Mouse (Mus musculus): Measurements from ENCODE around the gene Otub1. TPM values are rescaled to one million over a fixed set of nuclear protein-coding genes. Genes with fewer than 3 reads are reported as not detected.

Otub1 gene
- polyA plus RNA-seq, 1 experiment = 176 TPM

DNA sequence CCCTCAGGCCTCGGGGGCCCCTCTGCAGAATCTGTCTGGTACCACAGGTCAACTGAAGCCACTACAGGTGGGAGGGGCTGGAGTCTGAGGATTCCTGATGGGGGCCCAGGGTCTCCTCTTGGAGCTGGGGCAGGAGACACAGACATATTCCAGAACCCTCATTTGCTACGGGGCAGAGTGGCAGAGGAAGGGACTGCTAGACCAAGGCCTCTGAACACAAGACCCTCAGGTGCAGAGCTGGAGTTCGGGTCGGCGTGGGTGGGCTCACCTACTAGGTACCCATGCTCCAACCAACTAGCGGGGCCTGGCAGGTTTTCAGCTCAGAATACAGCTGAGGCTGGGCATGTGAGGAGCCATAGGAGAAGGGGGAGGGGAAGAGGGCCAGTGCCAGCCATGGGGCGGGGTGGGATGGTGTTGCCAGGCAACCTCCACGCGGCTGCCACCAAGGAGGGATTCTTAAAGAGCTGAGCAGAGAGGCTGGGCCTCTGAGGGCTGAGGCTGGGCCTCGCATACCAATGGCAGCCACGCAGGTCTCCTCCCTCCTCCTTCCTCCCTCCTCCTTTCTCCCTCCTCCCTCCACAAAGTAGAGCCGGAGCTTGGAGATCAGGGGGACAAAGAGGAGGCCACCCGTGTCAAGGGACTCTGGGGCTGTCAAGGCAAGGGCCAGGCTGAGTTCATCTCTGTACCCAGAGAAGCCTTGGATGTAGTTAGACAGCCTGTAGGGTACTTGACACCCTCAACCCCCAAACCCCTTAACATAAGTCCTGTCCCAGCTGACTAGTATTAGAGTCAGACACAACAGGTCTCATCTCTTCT lies 33.9 kb downstream of the Otub1 start:
- Histone ChIP-seq H3K27ac (ENCODE audit: control insufficient read depth, insufficient read depth, low read length) (no peak overlapping the region), H3K4me3 (ENCODE audit: control insufficient read depth, insufficient read depth, low read length) (no peak overlapping the region), H3K27me3 (ENCODE audit: control insufficient read depth, insufficient read depth, low read length) (no peaks in the 10 kb centered on the region; the same call in 1 of the 2 replicates), H3K36me3 (ENCODE audit: control insufficient read depth, insufficient read depth, low read length) (no peaks in the 10 kb centered on the region), H3K4me1 (replicated peaks; ENCODE audit: control insufficient read depth, insufficient read depth, low read length) (peaks cover 3% of the 10 kb centered on the region; the same call in 1 of the 2 replicates)
- WGBS = 67% methylated on average over 13 of the region's 13 CpGs
- TF ChIP-seq CTCF (IDR thresholded peaks at IDR 0.05; ENCODE audit: borderline replicate concordance, control insufficient read depth, extremely low read depth, insufficient read depth, low read length, poor library complexity) = no peak
- TF ChIP-seq POLR2A (IDR thresholded peaks at IDR 0.05; ENCODE audit: control insufficient read depth, extremely low read depth, insufficient read depth, low read length, poor library complexity) = no peak
- no peak for DNase-seq

GRCm38 (mm10) chr19:7171447-7171846 lies 34.7 kb downstream of the Otub1 start:
- WGBS = 72% methylated on average over 8 of the region's 8 CpGs
- no peaks in the 10 kb centered on the region for H3K36me3 ChIP-seq (ENCODE audit: control insufficient read depth, insufficient read depth, low read length)

GRCm38 (mm10) chr19:7170916-7171315 lies 35.2 kb downstream of the Otub1 start:
- no peak overlapping the region for H3K27ac ChIP-seq (ENCODE audit: control insufficient read depth, insufficient read depth, low read length)
- peaks cover 4% of the 10 kb centered on the region for H3K27me3 ChIP-seq (ENCODE audit: control insufficient read depth, insufficient read depth, low read length)
- peaks cover 3% of the 10 kb centered on the region; the same call in 1 of the 2 replicates for H3K4me1 ChIP-seq (replicated peaks; ENCODE audit: control insufficient read depth, insufficient read depth, low read length)
- H3K36me3 ChIP-seq (ENCODE audit: control insufficient read depth, insufficient read depth, low read length) = no peaks in the 10 kb centered on the region
- TF ChIP-seq POLR2A (IDR thresholded peaks at IDR 0.05; ENCODE audit: control insufficient read depth, extremely low read depth, insufficient read depth, low read length, poor library complexity) (no peak), CTCF (IDR thresholded peaks at IDR 0.05; ENCODE audit: borderline replicate concordance, control insufficient read depth, extremely low read depth, insufficient read depth, low read length, poor library complexity) (no peak)
- WGBS = 98% methylated on average over 6 of the region's 6 CpGs
- DNase-seq = no peak
- H3K4me3 ChIP-seq (ENCODE audit: control insufficient read depth, insufficient read depth, low read length) = no peak overlapping the region

More at GRCm38 (mm10) chr19:7171447-7171846, 34.7 kb downstream of the Otub1 start:
- TF ChIP-seq CTCF (IDR thresholded peaks at IDR 0.05; ENCODE audit: borderline replicate concordance, control insufficient read depth, extremely low read depth, insufficient read depth, low read length, poor library complexity) = no peak
- no peak for TF ChIP-seq POLR2A (IDR thresholded peaks at IDR 0.05; ENCODE audit: control insufficient read depth, extremely low read depth, insufficient read depth, low read length, poor library complexity)
- no peak for DNase-seq
- no peaks in the 10 kb centered on the region; the same call in 1 of the 2 replicates for H3K27me3 ChIP-seq (ENCODE audit: control insufficient read depth, insufficient read depth, low read length)
- peaks cover 3% of the 10 kb centered on the region; the same call in 1 of the 2 replicates for H3K4me1 ChIP-seq (replicated peaks; ENCODE audit: control insufficient read depth, insufficient read depth, low read length)
- no peak overlapping the region for H3K27ac ChIP-seq (ENCODE audit: control insufficient read depth, insufficient read depth, low read length)
- no peak overlapping the region for H3K4me3 ChIP-seq (ENCODE audit: control insufficient read depth, insufficient read depth, low read length)

DNA sequence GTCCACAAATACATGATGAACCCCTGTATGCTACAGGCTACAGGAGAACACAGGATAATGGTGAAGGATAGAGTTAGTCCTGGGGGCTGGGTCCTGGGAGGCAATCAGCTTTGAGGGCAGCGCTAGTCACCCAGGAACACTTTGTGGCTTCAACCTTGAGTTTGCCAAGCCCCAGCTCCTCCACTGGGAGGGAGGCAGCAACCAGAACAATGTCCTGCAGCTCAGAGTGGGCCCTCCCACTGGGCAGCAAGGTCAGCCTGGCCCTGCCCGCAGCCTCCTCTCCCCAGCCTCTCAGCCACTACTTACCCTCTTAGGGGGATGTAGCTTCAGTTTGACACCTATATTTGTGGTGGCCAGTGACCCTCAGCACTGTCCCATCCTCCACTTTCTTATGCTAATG lies 37.7 kb downstream of the Otub1 start:
- no peak overlapping the region for H3K4me3 ChIP-seq (ENCODE audit: control insufficient read depth, insufficient read depth, low read length)
- peaks cover 18% of the 10 kb centered on the region for H3K4me1 ChIP-seq (replicated peaks; ENCODE audit: control insufficient read depth, insufficient read depth, low read length)
- TF ChIP-seq CTCF (IDR thresholded peaks at IDR 0.05; ENCODE audit: borderline replicate concordance, control insufficient read depth, extremely low read depth, insufficient read depth, low read length, poor library complexity) (no peak), POLR2A (IDR thresholded peaks at IDR 0.05; ENCODE audit: control insufficient read depth, extremely low read depth, insufficient read depth, low read length, poor library complexity) (no peak)
- DNase-seq = no peak
- WGBS = 98% methylated on average over 2 of the region's 2 CpGs
- peaks cover 11% of the 10 kb centered on the region for H3K27me3 ChIP-seq (ENCODE audit: control insufficient read depth, insufficient read depth, low read length)
- H3K27ac ChIP-seq (ENCODE audit: control insufficient read depth, insufficient read depth, low read length) = no peak overlapping the region
- no peaks in the 10 kb centered on the region for H3K36me3 ChIP-seq (ENCODE audit: control insufficient read depth, insufficient read depth, low read length)

GRCm38 (mm10) chr19:7166767-7167166 lies 39.3 kb downstream of the Otub1 start:
- H3K4me3 ChIP-seq (ENCODE audit: control insufficient read depth, insufficient read depth, low read length) = no peak overlapping the region
- H3K36me3 ChIP-seq (ENCODE audit: control insufficient read depth, insufficient read depth, low read length) = no peaks in the 10 kb centered on the region
- H3K27me3 ChIP-seq (ENCODE audit: control insufficient read depth, insufficient read depth, low read length) = peaks cover 11% of the 10 kb centered on the region
- H3K27ac ChIP-seq (ENCODE audit: control insufficient read depth, insufficient read depth, low read length) = no peak overlapping the region
- 59% methylated on average over 6 of the region's 6 CpGs for WGBS
- no peak for TF ChIP-seq CTCF (IDR thresholded peaks at IDR 0.05; ENCODE audit: borderline replicate concordance, control insufficient read depth, extremely low read depth, insufficient read depth, low read length, poor library complexity)
- no peak for TF ChIP-seq POLR2A (IDR thresholded peaks at IDR 0.05; ENCODE audit: control insufficient read depth, extremely low read depth, insufficient read depth, low read length, poor library complexity)
- DNase-seq = no peak
- peaks cover 22% of the 10 kb centered on the region for H3K4me1 ChIP-seq (replicated peaks; ENCODE audit: control insufficient read depth, insufficient read depth, low read length)

- no peak overlapping the region for H3K27ac ChIP-seq (ENCODE audit: control insufficient read depth, insufficient read depth, low read length)
- TF ChIP-seq POLR2A (IDR thresholded peaks at IDR 0.05; ENCODE audit: control insufficient read depth, extremely low read depth, insufficient read depth, low read length, poor library complexity) (no peak), CTCF (IDR thresholded peaks at IDR 0.05; ENCODE audit: borderline replicate concordance, control insufficient read depth, extremely low read depth, insufficient read depth, low read length, poor library complexity) (no peak)
- H3K27me3 ChIP-seq (ENCODE audit: control insufficient read depth, insufficient read depth, low read length) = peaks cover 11% of the 10 kb centered on the region
- WGBS = 13% methylated on average over 15 of the region's 15 CpGs
- no peak overlapping the region for H3K4me3 ChIP-seq (ENCODE audit: control insufficient read depth, insufficient read depth, low read length)
- peaks cover 19% of the 10 kb centered on the region for H3K4me1 ChIP-seq (replicated peaks; ENCODE audit: control insufficient read depth, insufficient read depth, low read length)
- no peaks in the 10 kb centered on the region for H3K36me3 ChIP-seq (ENCODE audit: control insufficient read depth, insufficient read depth, low read length)
- no peak for DNase-seq
Observed at GRCm38 (mm10) chr19:7166200-7166711, 39.9 kb downstream of the Otub1 start.

All from thymus, adult 2 months (tissue).